Mouse (Mus musculus) heart, adult 18-20 months (tissue): Measurements from ENCODE around the gene Grid1. TPM values are rescaled to one million over a fixed set of nuclear protein-coding genes. Genes with fewer than 3 reads are reported as not detected.

ENCODE experiments used
- DNase-seq, 2 experiments: peaks; one replicate each; pipeline ENCODE4 v3.0.0; 2021 to 2022; ENCODE audit warnings: mixed read lengths in 1 of 2
- microRNA-seq, 2 experiments: library from miRNA; unstranded; fragments of <30 nt; microRNA quantifications; one replicate each; pipeline ENCODE4 v1.2.0; 2022
- total RNA-seq, 2 experiments: library from RNA; stranded (reverse); gene quantifications; 2 replicates each; pipeline ENCODE4 v1.2.3; 2021

The Grid1 gene
- total RNA-seq, 2 experiments from 2014 or later: not detected

- DNase-seq: no peak
These were observed 610.4 kb downstream of the Grid1 start for GRCm38 (mm10) chr14:35430259-35430658.

- DNase-seq: no peak
These were observed 633.8 kb downstream of the Grid1 start for GRCm38 (mm10) chr14:35453702-35454101.

- no peak for DNase-seq
These were observed 648.3 kb downstream of the Grid1 start for GRCm38 (mm10) chr14:35468254-35468653.

GRCm38 (mm10) chr14:35486017-35486416 lies 666.1 kb downstream of the Grid1 start:
- DNase-seq: no peak

- peak; percentile 4 to 6 for DNase-seq
These were observed 682.4 kb downstream of the Grid1 start for GRCm38 (mm10) chr14:35502324-35502723.

GRCm38 (mm10) chr14:35519402-35519801 lies 699.5 kb downstream of the Grid1 start:
- no peak for DNase-seq

- no peak for DNase-seq
These were observed 718.9 kb downstream of the Grid1 start for GRCm38 (mm10) chr14:35538835-35539234.

GRCm38 (mm10) chr14:35541254-35541991 lies 721.5 kb downstream of the Grid1 start:
- no peak for DNase-seq

GRCm38 (mm10) chr14:35541992-35542380 lies 722.1 kb downstream of the Grid1 start:
- DNase-seq: no peak

- no peak for DNase-seq
These were observed 734.4 kb downstream of the Grid1 start for GRCm38 (mm10) chr14:35554288-35554687.

- DNase-seq: no peak
These were observed 741.5 kb downstream of the Grid1 start for GRCm38 (mm10) chr14:35561244-35561893.

GRCm38 (mm10) chr14:35572991-35573502 lies 753.1 kb downstream of the Grid1 start:
- no peak for DNase-seq

- no peak for DNase-seq
These were observed 754.6 kb downstream of the Grid1 start for GRCm38 (mm10) chr14:35574489-35574888.

- DNase-seq: no peak
These were observed 755.4 kb downstream of the Grid1 start for GRCm38 (mm10) chr14:35575285-35575684.

- no peak for DNase-seq
These were observed 805.8 kb downstream of the Grid1 start for GRCm38 (mm10) chr14:35625749-35626148.

Small RNA genes within 50 kb of the gene (microRNA-seq; reads per million reads assigned to microRNA genes)
- 0 to 1.4 reads per million in 2 experiments for gene Mir346

Other genes starting within 250 kb of the Grid1 start
- gene Ldb3, start 231.4 kb upstream of the Grid1 start, total RNA-seq: 1,000 to 10,000 TPM; 1,008 to 1,034 TPM
- gene Opn4, start 220.0 kb upstream of the Grid1 start, total RNA-seq: 1 to 10 TPM; 1.9 to 2.5 TPM
- gene Wapl, start 146.2 kb upstream of the Grid1 start, total RNA-seq: 10 to 100 TPM; 35.3 to 37.7 TPM